Mouse (Mus musculus) common myeloid progenitor, adult 5-6 weeks (primary cell): ENCODE data around the gene Rgs21. TPM values are rescaled to one million over a fixed set of nuclear protein-coding genes. Genes with fewer than 3 reads are reported as not detected.

Experiments used
- ATAC-seq: replicated peaks from 2 replicates; pipeline ENCODE4 v1.8.0; 2016; ENCODE audit warnings: low read depth, mild to moderate bottlenecking, moderate TSS enrichment, inconsistent platforms; ENCODE audit not compliant: poor library complexity, severe bottlenecking
- total RNA-seq: library from RNA; stranded (forward); fragments of 200-1000, 187-1606 nt; gene quantifications from 2 replicates; pipeline ENCODE4 v1.2.3, GENCODE M21; 2017

Gene Rgs21
- not detected in 2 replicates for total RNA-seq

- no peak for ATAC-seq
Measured at GRCm38 (mm10) chr1:144567567-144567966, at the start of gene Rgs21. Gene Rgs21, minus strand, starts transcription at chr1:144567667.

DNA sequence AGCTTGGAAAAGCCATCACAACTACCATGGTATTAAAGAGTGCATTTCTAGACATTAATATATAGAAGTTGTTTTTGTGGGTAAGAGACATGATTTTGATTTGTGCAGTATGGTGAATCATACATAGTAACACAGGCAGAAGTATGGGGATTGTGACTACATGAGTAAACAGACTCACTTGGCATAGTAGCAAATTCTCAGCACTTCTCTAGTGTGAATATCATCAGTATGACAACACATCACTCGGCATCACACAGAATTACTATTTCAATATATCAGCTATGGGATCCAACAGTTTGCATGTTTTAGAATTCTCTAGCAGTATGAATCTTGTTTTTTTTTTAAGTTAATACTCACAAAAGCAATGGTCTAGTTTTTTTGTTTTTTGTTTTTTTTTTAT lies 36.6 kb upstream of the Rgs21 start:
- no peak for ATAC-seq

DNA sequence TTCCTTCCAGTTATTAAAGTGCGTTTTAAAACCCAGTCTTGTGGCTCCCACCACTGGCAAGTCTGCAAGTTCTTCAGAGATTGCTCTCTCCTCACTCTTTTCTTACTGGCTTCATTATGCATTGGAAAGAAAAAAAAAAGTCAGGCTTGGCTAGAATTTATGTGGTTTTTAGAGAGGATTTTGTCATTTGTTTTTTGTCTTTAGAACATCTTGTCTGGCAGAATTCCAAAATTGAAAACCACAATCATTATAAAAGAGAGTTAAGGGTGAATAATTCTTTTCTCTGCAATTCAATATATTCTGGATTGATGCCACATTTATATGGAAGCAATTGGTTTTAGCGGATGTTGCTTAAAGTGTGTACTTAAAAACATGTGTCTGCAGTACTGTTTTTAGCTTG lies 35.5 kb upstream of the Rgs21 start:
- ATAC-seq: no peak

GRCm38 (mm10) chr1:144579321-144579720 lies 11.9 kb upstream of the Rgs21 start:
- ATAC-seq: no peak

DNA sequence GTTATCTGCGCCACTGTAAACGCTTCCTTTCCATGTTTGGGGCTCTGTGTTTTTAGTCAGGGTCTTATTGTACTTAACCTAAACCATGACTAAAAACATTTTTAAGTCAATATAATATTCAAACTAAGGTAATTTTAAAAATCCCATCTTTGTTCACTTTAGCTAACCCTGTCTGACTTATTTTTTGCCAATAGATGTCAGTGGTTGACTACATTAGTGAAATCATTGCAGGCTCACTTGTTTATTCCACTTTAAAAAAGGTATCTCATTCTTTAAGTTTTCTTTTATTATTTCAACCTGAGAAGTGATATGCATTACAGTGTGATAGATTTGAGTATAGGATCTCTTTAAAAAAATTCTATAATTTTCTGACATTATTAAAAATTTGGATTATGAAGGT lies 5.5 kb upstream of the Rgs21 start:
- ATAC-seq: 0 out of 2 replicates have a peak, but pooled peaks have one; percentile 36

GRCm38 (mm10) chr1:144569905-144570304 lies 2.4 kb upstream of the Rgs21 start:
- ATAC-seq: peak; percentile 68

- no peak for ATAC-seq
Measured at GRCm38 (mm10) chr1:144545142-144545541, 22.3 kb downstream of the Rgs21 start.

DNA sequence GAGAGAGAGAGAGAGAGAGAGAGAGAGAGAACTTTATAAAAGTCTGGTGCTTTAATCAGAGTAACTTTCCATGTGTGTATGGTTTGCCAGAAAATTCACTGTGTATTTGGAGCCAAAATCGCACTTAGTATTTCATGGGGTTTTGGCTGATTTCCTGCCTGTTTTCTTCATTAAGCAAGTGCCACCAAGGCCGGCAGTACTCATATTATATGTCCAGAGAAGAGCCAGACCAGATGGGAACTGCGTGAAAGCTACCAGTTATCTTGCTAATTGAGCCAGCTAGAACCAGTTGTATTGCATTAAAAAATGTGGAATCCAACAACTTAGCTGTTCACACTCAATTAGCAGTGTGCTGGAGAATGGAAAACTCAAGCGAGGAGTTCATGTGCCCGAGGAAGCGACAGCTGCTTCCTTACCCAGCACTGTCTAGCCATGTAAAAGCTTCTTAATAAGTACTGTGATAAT lies 22.9 kb downstream of the Rgs21 start:
- no peak for ATAC-seq

GRCm38 (mm10) chr1:144531746-144532145 lies 35.7 kb downstream of the Rgs21 start:
- peak; percentile 71 for ATAC-seq

- ATAC-seq: no peak
Measured at GRCm38 (mm10) chr1:144517878-144518426, 49.5 kb downstream of the Rgs21 start.

DNA sequence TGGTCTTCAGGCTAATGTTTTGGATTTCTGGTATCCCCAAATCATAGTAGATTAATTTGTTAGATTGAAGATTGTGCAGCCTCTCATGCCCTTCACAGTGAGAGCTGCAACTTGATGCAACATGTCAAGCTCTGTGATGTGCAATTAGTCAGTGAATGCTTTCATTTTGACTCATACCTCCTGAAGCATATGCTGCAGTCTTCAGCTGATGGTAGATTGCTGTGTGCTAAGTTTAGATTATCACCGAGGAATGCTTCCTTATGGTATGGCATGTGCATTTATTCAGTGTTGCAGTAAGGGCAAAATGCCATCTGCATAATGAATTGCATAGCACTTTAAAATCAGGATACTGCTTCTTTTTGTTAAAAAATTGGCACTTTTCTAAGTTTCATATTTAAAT lies 65.2 kb downstream of the Rgs21 start:
- ATAC-seq: no peak

DNA sequence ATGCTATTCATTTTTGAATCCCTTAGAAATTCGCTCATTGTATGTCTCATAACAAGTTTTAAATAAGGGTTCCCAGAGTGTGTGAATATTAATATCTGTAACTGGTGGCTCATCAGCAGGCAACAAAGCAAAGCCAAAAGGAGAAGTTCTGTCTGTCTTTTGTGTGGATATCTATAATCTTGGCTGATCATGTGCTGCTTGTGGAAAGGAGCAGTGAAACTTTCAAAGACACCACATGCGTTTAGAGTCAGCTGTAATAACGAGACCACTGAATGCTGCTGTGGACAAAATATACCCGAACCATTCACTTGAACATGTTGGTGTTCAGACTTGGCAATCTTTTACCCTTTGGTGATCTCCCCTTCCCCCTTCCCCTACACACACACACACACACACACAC lies 67.0 kb downstream of the Rgs21 start:
- peak; percentile 90 for ATAC-seq

GRCm38 (mm10) chr1:144499719-144500118 lies 67.7 kb downstream of the Rgs21 start:
- ATAC-seq: peak; percentile 61

GRCm38 (mm10) chr1:144498725-144499124 lies 68.7 kb downstream of the Rgs21 start:
- ATAC-seq: no peak

- ATAC-seq: no peak
Measured at GRCm38 (mm10) chr1:144498051-144498450, 69.4 kb downstream of the Rgs21 start.

DNA sequence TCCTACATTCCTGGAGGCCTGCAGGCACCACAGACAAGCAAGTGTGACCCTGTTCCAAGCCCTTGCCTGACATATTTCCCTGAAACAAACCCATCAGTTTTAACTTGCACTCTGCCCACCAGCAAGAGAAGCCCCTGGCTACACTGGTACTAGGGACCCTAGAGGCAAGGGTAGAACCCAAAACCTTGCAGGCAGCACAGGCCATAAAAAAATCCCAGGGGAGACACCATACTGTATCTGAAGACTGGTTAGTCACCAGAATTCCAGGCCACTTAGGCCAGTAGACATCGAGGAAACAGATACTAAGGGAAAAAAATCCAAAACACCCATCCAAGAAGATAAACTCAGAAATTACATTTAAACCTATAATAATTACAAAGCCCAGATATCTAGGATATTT lies 74.1 kb downstream of the Rgs21 start:
- no peak for ATAC-seq

GRCm38 (mm10) chr1:144488223-144488835 lies 79.1 kb downstream of the Rgs21 start:
- ATAC-seq: no peak

Other genes starting within 250 kb of the Rgs21 start
- 137 and 158 TPM in 2 replicates for gene Rgs18, start 207.8 kb upstream of the Rgs21 start, total RNA-seq